8 mouse cellular contexts compared by ENCODE assay signal in the genomic region with DNA sequence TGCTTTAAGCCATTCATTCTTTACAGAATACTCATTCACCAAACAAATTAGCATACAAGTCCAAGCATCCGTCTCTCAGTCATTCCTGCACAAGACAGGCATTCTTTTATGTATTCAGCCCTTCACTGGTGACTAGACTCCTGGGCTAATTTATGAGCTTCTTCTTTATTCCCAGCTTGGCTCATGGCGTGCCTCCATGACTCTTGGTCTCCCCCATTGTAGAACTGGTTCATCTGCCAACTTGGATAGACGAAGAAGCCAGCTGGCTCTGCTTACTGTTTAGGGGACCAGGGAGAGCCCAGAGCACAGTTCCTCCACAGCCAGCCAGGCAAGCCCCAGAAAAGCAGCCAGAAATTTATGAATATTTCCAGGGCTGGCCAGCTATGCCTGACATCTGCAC.
DNase-seq lines count a peak whose midpoint lies in the region; TF ChIP-seq lines count a peak whose summit lies in the region.

No protein-coding gene starts in this region.

- peak; percentile 4 for DNase-seq in layer of hippocampus, adult 11-12 months (ENCODE audit: low spot score)
- DNase-seq in layer of hippocampus, adult 9-10 months (ENCODE audit: low spot score): no peak
- DNase-seq in brain, embryonic 18.5 days (ENCODE audit: low read depth, low spot score): peak; percentile 36
- DNase-seq in gastrocnemius, adult 2 months: peak; percentile 75
- peak; percentile 17 to 52 for DNase-seq in kidney, postnatal 4 days
- peak; percentile 13 for DNase-seq in ovary, postnatal 10 days (ENCODE audit: low spot score)
- DNase-seq in thymus, adult 18-20 months: no peak
- DNase-seq in left cerebral cortex, adult 8-10 months (ENCODE audit: low spot score in 2 of 2): no peak

- H3K27ac ChIP-seq in gastrocnemius, adult 2 months: peak overlapping the region; percentile 35; the same call in 1 of the 2 replicates

- H3K4me3 ChIP-seq in gastrocnemius, adult 2 months: no peak overlapping the region

- TF ChIP-seq CTCF in gastrocnemius, adult 2 months (IDR thresholded peaks at IDR 0.05): no peak

- intact Hi-C loops in gastrocnemius, adult 2 months (cut with DNase I): no loop called here

Comparison
In these comparisons a context has a peak if more than half of its experiments do, and no peak if none do; other contexts are left out.
1. DNase-seq: peak in layer of hippocampus, adult 11-12 months (single experiment), brain, embryonic 18.5 days (single experiment), gastrocnemius, adult 2 months (single experiment), kidney, postnatal 4 days (2 of 2) and ovary, postnatal 10 days (single experiment); none in layer of hippocampus, adult 9-10 months (single experiment), thymus, adult 18-20 months (0 of 2) and left cerebral cortex, adult 8-10 months (0 of 2).